Mouse (Mus musculus) liver, embryonic 14.5 days (tissue): ENCODE data around the gene Mindy4b-ps. TPM values are rescaled to one million over a fixed set of nuclear protein-coding genes. Genes with fewer than 3 reads are reported as not detected.

Experiments used
- ATAC-seq: fragments of 200-750 bp; cut with Nextera tagmentation; 2 replicates; pipeline ENCODE4 v1.8.0; 2017; ENCODE audit warnings: moderate number of reproducible peaks, mild to moderate bottlenecking, moderate library complexity; ENCODE audit not compliant: insufficient read depth
- DNase-seq, 3 experiments: peaks; one replicate each; pipeline ENCODE4 v3.0.0-alpha.2; 2012 to 2013; ENCODE audit warnings: low read depth in 3 of 3, low spot score in 3 of 3
- H3K27ac ChIP-seq: fragments of 300-500 bp; sonication (generic); 2 replicates; pipeline ENCODE4 v1.5.1; 2014; ENCODE audit warnings: moderate library complexity, mild to moderate bottlenecking, control low read depth, inconsistent platforms
- H3K27me3 ChIP-seq: fragments of 300-500 bp; sonication (generic); 2 replicates; pipeline ENCODE4 v1.6.1; 2014; ENCODE audit warnings: mild to moderate bottlenecking, low read length, moderate library complexity; ENCODE audit not compliant: control insufficient read depth, insufficient read depth
- H3K36me3 ChIP-seq: fragments of 300-500 bp; sonication (generic); replicated peaks from 2 replicates; pipeline ENCODE4 v1.6.1; 2014; ENCODE audit warnings: low read depth; ENCODE audit not compliant: control insufficient read depth, insufficient read depth
- H3K4me1 ChIP-seq, 2 experiments: fragments of 200-500 bp in 1 of 2; fragments of 300-500 bp in 1 of 2; sonication (generic) in 1 of 2; replicated peaks; 2 replicates each; pipeline ENCODE4 v1.6.1; 2012 to 2014; ENCODE audit warnings: antibody characterized with exemption in 1 of 2, inconsistent platforms in 1 of 2, low read length in 1 of 2; ENCODE audit not compliant: control insufficient read depth in 2 of 2, insufficient read depth in 2 of 2
- H3K4me2 ChIP-seq: fragments of 300-500 bp; sonication (generic); 2 replicates; pipeline ENCODE4 v1.6.1; 2014; ENCODE audit warnings: low read depth, mild to moderate bottlenecking, control low read depth, moderate library complexity
- H3K4me3 ChIP-seq, 2 experiments: fragments of 200-500 bp in 1 of 2; fragments of 300-500 bp in 1 of 2; sonication (generic) in 1 of 2; 2 replicates each; pipeline ENCODE4 v1.5.1; 2012 to 2014; ENCODE audit warnings: low read depth in 2 of 2, low read length in 2 of 2, mild to moderate bottlenecking in 2 of 2, control low read depth in 1 of 2, inconsistent platforms in 1 of 2, moderate library complexity in 1 of 2; ENCODE audit not compliant: insufficient read depth in 1 of 2
- H3K9ac ChIP-seq: fragments of 300-500 bp; sonication (generic); replicated peaks from 2 replicates; pipeline ENCODE4 v1.6.1; 2014; ENCODE audit warnings: mild to moderate bottlenecking, control low read depth, moderate library complexity
- H3K9me3 ChIP-seq: fragments of 300-500 bp; sonication (generic); 2 replicates; pipeline ENCODE4 v1.6.1; 2016; ENCODE audit warnings: low read length, mixed read lengths; ENCODE audit not compliant: control insufficient read depth
- CTCF ChIP-seq: IDR thresholded peaks from 2 replicates; pipeline ENCODE4 v1.5.1; 2016; ENCODE audit warnings: antibody characterized with exemption, low read depth, control low read depth
- EP300 ChIP-seq: IDR thresholded peaks from 2 replicates; pipeline ENCODE4 v1.6.1; 2016; ENCODE audit warnings: antibody characterized with exemption, low read depth
- WGBS: fragments of 180-500 bp; shearing (Covaris S2); extraction: QIAGEN DNeasy Blood & Tissue Kit; methylation state at CpG from one replicate; pipeline ENCODE4 v1.1.7; 2014; ENCODE audit not compliant: insufficient replicate concordance; 5-methylcytosine and 5-hydroxymethylcytosine counted together
- polyA plus RNA-seq, 2 experiments: library from polyadenylated mRNA; depleted of rRNA in 1 of 2; stranded (reverse) in 1 of 2; unstranded in 1 of 2; fragments of >200 nt; fragmentation: Nextera tagmentation in 1 of 2; extraction: Ambion mirVana in 1 of 2; gene quantifications; 2 replicates each; pipeline versions ENCODE4 v1.2.1 to v1.2.3; 2012 to 2014

Mindy4b-ps gene
- polyA plus RNA-seq, 2 experiments, result not detected

- ATAC-seq (no peak), DNase-seq (no peak)
- Histone ChIP-seq H3K9ac (no peak overlapping the region), H3K27ac (no peak overlapping the region), H3K9me3 (no peaks in the 10 kb centered on the region), H3K4me2 (no peak overlapping the region), H3K4me3 (no peak overlapping the region), H3K4me1 (no peaks in the 10 kb centered on the region), H3K27me3 (no peaks in the 10 kb centered on the region), H3K36me3 (no peaks in the 10 kb centered on the region)
- TF ChIP-seq EP300 (no peak), CTCF (no peak)
- WGBS, result 58% methylated on average over 4 of the region's 4 CpGs
Observed at GRCm38 (mm10) chr3:58786470-58786869, 35.6 kb downstream of the Mindy4b-ps start.

GRCm38 (mm10) chr3:58785863-58786262 lies 36.2 kb downstream of the Mindy4b-ps start:
- Histone ChIP-seq H3K36me3 (no peaks in the 10 kb centered on the region), H3K4me2 (no peak overlapping the region), H3K4me1 (no peaks in the 10 kb centered on the region), H3K9me3 (no peaks in the 10 kb centered on the region), H3K9ac (no peak overlapping the region), H3K27ac (no peak overlapping the region), H3K27me3 (no peaks in the 10 kb centered on the region), H3K4me3 (no peak overlapping the region)
- 19% methylated on average over 10 of the region's 10 CpGs for WGBS
- TF ChIP-seq EP300 (no peak), CTCF (peak; percentile 59)
- no peak for ATAC-seq
- DNase-seq, result peak in 1 of 3 experiments; percentile 10

GRCm38 (mm10) chr3:58784219-58785092 lies 37.7 kb downstream of the Mindy4b-ps start:
- no peak overlapping the region for H3K4me2 ChIP-seq
- WGBS, result 25% methylated on average over 8 of the region's 8 CpGs
- H3K4me1 ChIP-seq, result no peaks in the 10 kb centered on the region
- ATAC-seq (no peak), DNase-seq (no peak)
- no peaks in the 10 kb centered on the region for H3K27me3 ChIP-seq
- H3K4me3 ChIP-seq, result no peak overlapping the region
- TF ChIP-seq CTCF (peak; percentile 38; the same call in 1 of the 2 replicates), EP300 (no peak)
- no peak overlapping the region for H3K9ac ChIP-seq
- H3K36me3 ChIP-seq, result no peaks in the 10 kb centered on the region
- no peaks in the 10 kb centered on the region for H3K9me3 ChIP-seq
- H3K27ac ChIP-seq, result no peak overlapping the region

- Histone ChIP-seq H3K4me2 (no peak overlapping the region), H3K4me1 (no peaks in the 10 kb centered on the region), H3K9ac (no peak overlapping the region), H3K9me3 (no peaks in the 10 kb centered on the region), H3K27ac (no peak overlapping the region), H3K36me3 (no peaks in the 10 kb centered on the region), H3K4me3 (no peak overlapping the region), H3K27me3 (no peaks in the 10 kb centered on the region)
- 50% methylated on average over 8 of the region's 8 CpGs for WGBS
- ATAC-seq (no peak), DNase-seq (no peak)
- TF ChIP-seq CTCF, result no peak
- no peak for TF ChIP-seq EP300
Observed at GRCm38 (mm10) chr3:58783602-58784218, 38.4 kb downstream of the Mindy4b-ps start.

GRCm38 (mm10) chr3:58756429-58756828 lies 65.7 kb downstream of the Mindy4b-ps start:
- DNase-seq, result no peak
- H3K27ac ChIP-seq, result no peak overlapping the region
- WGBS, result 39% methylated on average over 1 of the region's 1 CpGs
- no peaks in the 10 kb centered on the region for H3K36me3 ChIP-seq
- H3K27me3 ChIP-seq, result no peaks in the 10 kb centered on the region
- H3K9ac ChIP-seq, result no peak overlapping the region
- no peak for TF ChIP-seq EP300
- TF ChIP-seq CTCF, result no peak
- no peak for ATAC-seq
- H3K9me3 ChIP-seq, result no peaks in the 10 kb centered on the region
- no peaks in the 10 kb centered on the region for H3K4me1 ChIP-seq
- no peak overlapping the region for H3K4me2 ChIP-seq
- H3K4me3 ChIP-seq, result no peak overlapping the region
